Mouse (Mus musculus): ENCODE data around the gene Adi1. TPM values are rescaled to one million over a fixed set of nuclear protein-coding genes. Genes with fewer than 3 reads are reported as not detected.
A peak's percentile ranks its signal among the peaks of the same experiment; 100 is the strongest.

The Adi1 gene
- total RNA-seq, 2 experiments from 2014 or later: 4.9 to 33.6 TPM

GRCm38 (mm10) chr12:28690730-28691129 is 15.7 kb downstream of the Adi1 start:
- no peak for ATAC-seq (replicated peaks; ENCODE audit: low FRiP score, poor library complexity, severe bottlenecking)

- no peak for ATAC-seq (replicated peaks; ENCODE audit: low FRiP score, poor library complexity, severe bottlenecking)
Measured at GRCm38 (mm10) chr12:28693738-28694137, 18.7 kb downstream of the Adi1 start.

- no peak for ATAC-seq (replicated peaks; ENCODE audit: low FRiP score, poor library complexity, severe bottlenecking)
Measured at GRCm38 (mm10) chr12:28694231-28694630, 19.2 kb downstream of the Adi1 start.

GRCm38 (mm10) chr12:28694776-28695175 is 19.7 kb downstream of the Adi1 start:
- ATAC-seq (replicated peaks; ENCODE audit: low FRiP score, poor library complexity, severe bottlenecking): no peak

GRCm38 (mm10) chr12:28697821-28698595 is 23.0 kb downstream of the Adi1 start:
- ATAC-seq (replicated peaks; ENCODE audit: low FRiP score, poor library complexity, severe bottlenecking): no peak

- no peak for ATAC-seq (replicated peaks; ENCODE audit: low FRiP score, poor library complexity, severe bottlenecking)
Measured at GRCm38 (mm10) chr12:28699086-28699485, 24.1 kb downstream of the Adi1 start.

GRCm38 (mm10) chr12:28699656-28700055 is 24.6 kb downstream of the Adi1 start:
- peak; percentile 73 for ATAC-seq (replicated peaks; ENCODE audit: low FRiP score, poor library complexity, severe bottlenecking)

GRCm38 (mm10) chr12:28700101-28700511 is 25.1 kb downstream of the Adi1 start:
- no peak for ATAC-seq (replicated peaks; ENCODE audit: low FRiP score, poor library complexity, severe bottlenecking)

- ATAC-seq (replicated peaks; ENCODE audit: low FRiP score, poor library complexity, severe bottlenecking): no peak
Measured at GRCm38 (mm10) chr12:28700561-28701025, 25.6 kb downstream of the Adi1 start.

- ATAC-seq (replicated peaks; ENCODE audit: low FRiP score, poor library complexity, severe bottlenecking): no peak
Measured at GRCm38 (mm10) chr12:28701302-28701701, 26.3 kb downstream of the Adi1 start.

GRCm38 (mm10) chr12:28704381-28704780 is 29.4 kb downstream of the Adi1 start:
- no peak for ATAC-seq (replicated peaks; ENCODE audit: low FRiP score, poor library complexity, severe bottlenecking)

- ATAC-seq (replicated peaks; ENCODE audit: low FRiP score, poor library complexity, severe bottlenecking): no peak
Measured at GRCm38 (mm10) chr12:28705204-28705603, 30.2 kb downstream of the Adi1 start.

GRCm38 (mm10) chr12:28708154-28708553 is 33.1 kb downstream of the Adi1 start:
- no peak for ATAC-seq (replicated peaks; ENCODE audit: low FRiP score, poor library complexity, severe bottlenecking)

- ATAC-seq (replicated peaks; ENCODE audit: low FRiP score, poor library complexity, severe bottlenecking): no peak
Measured at GRCm38 (mm10) chr12:28710566-28711185, 35.6 kb downstream of the Adi1 start.

- no peak for ATAC-seq (replicated peaks; ENCODE audit: low FRiP score, poor library complexity, severe bottlenecking)
Measured at GRCm38 (mm10) chr12:28714822-28715632, 40.0 kb downstream of the Adi1 start.

- ATAC-seq (replicated peaks; ENCODE audit: low FRiP score, poor library complexity, severe bottlenecking): no peak
Measured at GRCm38 (mm10) chr12:28717066-28717465, 42.0 kb downstream of the Adi1 start.

- no peak for ATAC-seq (replicated peaks; ENCODE audit: low FRiP score, poor library complexity, severe bottlenecking)
Measured at GRCm38 (mm10) chr12:28718106-28718505, 43.1 kb downstream of the Adi1 start.

- no peak for ATAC-seq (replicated peaks; ENCODE audit: low FRiP score, poor library complexity, severe bottlenecking)
Measured at GRCm38 (mm10) chr12:28724366-28724765, 49.3 kb downstream of the Adi1 start.

GRCm38 (mm10) chr12:28726204-28726603 is 51.2 kb downstream of the Adi1 start:
- no peak for ATAC-seq (replicated peaks; ENCODE audit: low FRiP score, poor library complexity, severe bottlenecking)

GRCm38 (mm10) chr12:28727061-28727460 is 52.0 kb downstream of the Adi1 start:
- no peak for ATAC-seq (replicated peaks; ENCODE audit: low FRiP score, poor library complexity, severe bottlenecking)

All from erythroblast, adult 5-6 weeks (primary cell).